Mouse (Mus musculus) adipocyte (in vitro differentiated cells): ENCODE results near the gene Gstp2.
"Not testable (repeated sequence)": the region's sequence is repeated elsewhere in the genome, so short reads cannot be mapped to it uniquely, and the experiment has no call there.

ENCODE experiments used
- DNase-seq: peaks from one replicate; pipeline ENCODE4 v3.0.0-alpha.2; 2016; ENCODE audit warnings: low spot score

Gstp2 gene

GRCm38 (mm10) chr19:4049069-4049468, 3.2 kb upstream of the Gstp2 start:
- DNase-seq = not testable (repeated sequence)

DNA sequence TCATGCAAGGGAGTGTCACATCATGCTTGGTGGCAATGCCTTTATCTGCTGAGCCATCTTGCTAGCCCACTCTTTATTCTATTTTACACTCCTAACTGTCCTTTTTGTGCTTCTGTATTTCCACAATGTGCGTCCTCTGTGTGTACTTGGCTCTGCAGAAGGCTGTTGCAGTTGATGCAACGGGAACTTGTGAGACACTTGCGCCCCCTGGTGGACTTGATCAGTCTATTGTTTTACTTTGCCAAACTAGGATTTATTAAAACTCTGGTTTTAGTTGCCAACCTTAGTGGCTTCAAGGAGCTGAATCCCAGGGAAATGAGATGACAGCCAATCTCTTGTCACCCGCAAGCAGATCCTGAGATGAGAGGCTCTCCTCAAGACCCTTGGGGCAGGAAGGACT, 2.0 kb upstream of the Gstp2 start:
- peak; percentile 91 for DNase-seq

GRCm38 (mm10) chr19:4046866-4047254, 1.0 kb upstream of the Gstp2 start:
- DNase-seq = no peak

GRCm38 (mm10) chr19:4044109-4044508, 1.7 kb downstream of the Gstp2 start:
- not testable (repeated sequence) for DNase-seq

DNA sequence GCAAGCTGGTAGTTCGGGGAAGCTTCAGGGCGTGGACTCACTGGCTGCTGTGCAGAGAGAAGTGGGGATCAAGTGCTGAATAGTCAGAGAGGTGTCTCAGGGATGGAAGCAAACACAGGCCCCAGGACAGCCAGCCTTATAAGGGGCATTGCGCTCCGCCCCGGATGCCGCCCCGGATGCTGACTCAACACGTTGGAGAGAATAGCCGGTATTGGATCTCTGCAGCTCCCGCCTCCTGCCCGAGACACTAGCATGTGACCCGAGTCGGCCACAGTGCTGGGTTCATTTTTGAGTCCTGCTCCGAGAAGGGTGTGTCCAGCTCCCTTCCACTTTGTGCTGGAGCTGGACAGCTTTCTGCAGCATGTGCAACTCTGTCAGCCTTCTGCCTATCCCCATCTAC, 3.7 kb downstream of the Gstp2 start:
- DNase-seq = no peak

DNA sequence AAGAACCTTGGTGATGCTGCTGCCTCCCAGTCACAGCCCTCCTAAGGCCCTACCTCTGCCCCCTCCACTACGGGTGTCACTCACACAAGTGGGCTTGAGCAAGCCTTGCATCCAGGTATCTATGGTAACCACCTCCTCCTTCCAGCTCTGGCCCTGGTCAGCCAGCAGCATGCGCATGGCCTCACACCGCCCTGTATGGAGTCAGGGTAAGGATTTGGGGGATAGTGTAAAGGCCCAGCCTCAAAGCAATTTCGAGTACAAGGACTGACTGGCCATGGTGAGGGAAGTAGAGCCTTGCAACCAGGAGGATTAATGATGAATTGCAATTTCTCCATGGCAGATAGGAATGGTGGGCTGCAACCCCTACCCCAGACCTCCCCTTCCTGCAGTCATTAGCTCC, 4.3 kb downstream of the Gstp2 start:
- DNase-seq = not testable (repeated sequence)

GRCm38 (mm10) chr19:4040941-4041340, 4.9 kb downstream of the Gstp2 start:
- DNase-seq = not testable (repeated sequence)

- peak; percentile 92 for DNase-seq
Measured at GRCm38 (mm10) chr19:4037788-4038232, 8.0 kb downstream of the Gstp2 start, which contains the start of gene Gstp1. TSS of gene Gstp1 (minus strand) at chr19:4037985.

DNA sequence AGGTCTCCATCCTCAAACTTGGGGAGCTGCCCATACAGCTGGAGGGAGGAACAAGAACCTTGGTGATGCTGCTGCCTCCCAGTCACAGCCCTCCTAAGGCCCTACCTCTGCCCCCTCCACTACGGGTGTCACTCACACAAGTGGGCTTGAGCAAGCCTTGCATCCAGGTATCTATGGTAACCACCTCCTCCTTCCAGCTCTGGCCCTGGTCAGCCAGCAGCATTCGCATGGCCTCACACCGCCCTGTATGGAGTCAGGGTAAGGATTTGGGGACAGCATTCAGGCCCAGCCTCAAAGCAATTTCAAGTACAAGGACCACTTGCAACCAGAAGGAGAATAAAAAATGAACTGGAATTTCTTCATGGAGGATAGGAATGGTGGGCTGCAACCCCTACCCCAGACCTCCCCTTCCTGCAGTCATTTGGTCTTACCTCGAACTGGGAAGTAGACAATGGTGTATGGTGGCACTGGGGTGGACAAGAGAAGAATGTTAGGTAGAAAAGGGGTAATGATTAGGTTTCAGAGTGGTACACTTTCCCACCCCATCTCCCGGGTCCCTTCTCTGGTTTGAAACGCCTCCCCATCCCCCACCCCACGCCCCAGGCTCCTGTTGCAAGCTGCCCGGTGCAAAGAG, 8.6 kb downstream of the Gstp2 start:
- DNase-seq = not testable (repeated sequence)

- DNase-seq = no peak
Measured at GRCm38 (mm10) chr19:4036327-4037045, 9.3 kb downstream of the Gstp2 start.

DNA sequence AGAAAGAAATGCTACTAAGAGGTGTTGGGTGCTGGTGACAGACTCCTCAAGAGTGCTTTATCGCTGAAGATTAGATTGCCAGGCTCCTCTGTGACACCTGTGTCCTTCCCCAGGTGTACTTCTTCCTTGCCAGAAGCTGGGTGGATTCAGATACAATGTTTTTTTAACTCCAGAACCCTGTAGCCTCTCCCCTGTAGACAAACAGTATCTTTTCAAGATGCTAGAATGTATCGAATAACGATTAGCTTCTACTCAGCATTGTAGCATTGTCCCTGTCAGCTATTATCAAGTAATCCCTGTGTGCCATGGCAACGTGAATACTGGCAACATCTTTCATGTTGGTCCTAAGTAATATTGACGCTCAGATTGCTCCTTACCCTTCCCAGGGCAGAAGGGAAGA, 12.1 kb downstream of the Gstp2 start:
- no peak for DNase-seq

GRCm38 (mm10) chr19:4033298-4033697, 12.5 kb downstream of the Gstp2 start:
- DNase-seq = no peak

- no peak for DNase-seq
Measured at GRCm38 (mm10) chr19:4032668-4033067, 13.2 kb downstream of the Gstp2 start.

DNA sequence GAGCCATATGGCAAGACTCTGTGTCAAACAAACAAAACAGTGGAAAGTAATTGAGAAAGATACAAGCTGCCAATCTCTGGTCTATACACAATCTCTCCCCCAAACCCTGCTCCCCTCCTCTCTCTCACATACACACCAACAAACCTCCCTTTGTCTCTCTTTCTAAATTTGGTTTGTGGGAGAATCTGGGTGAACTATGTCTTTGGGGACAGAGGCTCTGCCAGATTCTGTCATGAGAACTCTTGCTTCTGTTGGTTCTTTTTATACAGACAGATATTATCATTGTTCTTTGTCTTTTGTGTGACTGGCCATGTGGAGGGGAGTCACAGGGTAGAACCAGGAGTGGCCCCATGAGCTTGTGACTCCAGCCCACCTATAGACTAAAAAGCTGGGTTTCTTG, 18.2 kb downstream of the Gstp2 start:
- DNase-seq = no peak

- DNase-seq = no peak
Measured at GRCm38 (mm10) chr19:4023185-4023584, 22.6 kb downstream of the Gstp2 start.

DNA sequence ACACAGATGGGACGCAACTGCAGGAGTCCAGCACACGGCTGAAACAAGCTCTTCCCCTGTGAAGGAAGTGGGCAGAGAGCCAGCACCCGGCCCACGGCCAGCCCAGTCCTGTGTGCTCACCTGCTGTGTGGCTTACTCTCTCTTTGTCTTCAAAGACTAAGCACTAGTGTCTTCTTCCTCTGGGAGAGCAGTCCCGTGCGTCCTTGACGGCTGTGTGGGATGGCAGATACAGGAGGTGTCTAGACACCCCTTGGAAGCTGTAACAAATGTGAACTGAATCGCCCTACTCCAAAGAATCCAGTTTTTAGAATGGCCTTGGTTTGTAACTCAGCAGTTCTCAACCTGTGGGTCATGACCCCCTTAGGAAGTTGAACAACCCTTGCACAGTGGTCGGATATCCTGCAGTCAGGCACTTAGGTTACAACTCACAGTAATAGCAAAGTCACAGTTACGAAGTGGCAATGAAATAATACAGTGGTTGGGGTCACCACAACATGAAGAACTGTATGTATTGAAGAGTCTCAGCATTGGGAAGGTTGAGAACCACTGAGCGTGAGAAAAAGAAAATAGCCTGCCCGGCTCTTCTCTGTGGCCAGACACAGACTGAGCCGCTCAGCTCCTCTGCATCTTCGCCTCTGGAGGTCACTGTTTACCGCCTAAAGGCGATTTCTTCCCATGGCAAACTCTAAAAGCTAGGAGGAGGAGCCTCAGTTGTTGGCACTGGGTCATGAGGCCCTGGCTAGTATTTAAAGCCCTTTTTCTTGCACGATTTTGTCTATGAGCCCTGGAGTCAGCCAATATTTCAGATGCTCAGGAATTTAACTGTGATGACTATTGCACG, 26.9 kb downstream of the Gstp2 start:
- DNase-seq = peak; percentile 98

DNA sequence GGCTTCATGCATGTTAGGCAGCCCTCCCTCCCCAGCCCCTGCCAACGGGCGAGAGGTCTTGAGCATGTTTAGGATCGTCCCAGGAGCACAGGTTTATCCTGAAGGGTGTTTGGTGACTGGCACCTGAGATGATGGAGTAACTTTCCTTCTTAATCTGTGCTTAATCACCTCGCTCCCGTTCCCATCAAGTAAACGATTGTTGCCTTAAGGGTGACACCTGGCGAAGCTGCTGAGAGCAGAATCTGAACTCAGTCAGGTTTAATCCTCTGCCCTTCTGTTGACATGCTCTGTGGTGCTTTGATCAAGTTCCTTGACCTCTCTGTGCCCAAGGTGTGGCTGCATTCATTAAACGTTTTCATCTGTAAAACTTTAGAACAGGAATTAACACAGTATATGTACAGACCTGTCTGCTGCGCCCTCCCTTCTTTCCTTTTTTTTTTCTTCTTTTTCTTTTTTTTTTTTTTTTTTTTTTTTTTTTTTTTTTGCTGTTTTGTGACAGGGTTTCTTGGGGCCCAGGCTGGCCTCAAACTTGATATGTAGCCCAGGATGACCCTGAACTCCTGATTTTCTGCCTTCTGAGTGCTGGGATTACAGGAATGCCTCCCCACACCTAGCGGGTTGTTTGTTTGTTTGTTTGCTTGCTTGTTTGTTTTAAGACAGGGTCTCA, 27.8 kb downstream of the Gstp2 start:
- no peak for DNase-seq

DNA sequence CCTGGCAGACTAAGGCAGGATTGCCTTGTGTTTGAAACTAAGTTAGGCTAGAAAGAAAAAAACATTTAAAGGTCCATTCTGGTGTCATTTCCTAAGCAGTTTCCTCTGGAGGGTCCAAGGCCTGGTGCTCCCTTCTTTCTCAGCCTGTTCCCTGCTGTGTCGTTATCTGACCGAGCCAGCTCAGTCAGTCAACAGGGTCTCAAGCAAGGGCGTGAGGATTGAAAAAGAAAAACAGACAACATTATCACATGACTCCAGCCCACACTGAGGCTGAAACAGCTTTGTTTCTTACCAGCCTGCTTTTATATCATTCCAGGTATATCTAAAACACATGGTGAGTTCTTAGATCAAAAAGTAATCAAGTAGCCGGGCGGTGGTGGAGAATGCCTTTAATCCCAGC, 30.2 kb downstream of the Gstp2 start:
- no peak for DNase-seq

DNA sequence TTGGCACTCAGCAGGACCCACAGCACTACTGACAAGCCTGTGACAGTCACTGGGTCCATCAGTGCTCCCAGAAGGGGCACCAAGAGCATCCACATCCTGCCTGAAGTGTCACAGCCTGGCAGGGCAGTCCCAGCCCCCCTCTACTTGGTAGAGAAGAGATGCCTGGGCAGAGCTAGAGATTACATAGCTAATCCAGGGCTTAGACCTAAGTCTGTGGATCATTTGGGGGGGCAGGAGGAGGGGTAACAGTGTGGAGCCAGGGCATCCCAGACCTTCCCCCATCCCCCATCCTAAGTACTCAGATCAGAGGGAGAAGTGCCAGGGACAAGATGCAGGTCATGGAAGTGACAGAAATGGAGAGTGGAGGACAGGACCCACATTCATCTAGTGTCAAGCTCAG, 31.0 kb downstream of the Gstp2 start:
- no peak for DNase-seq

- DNase-seq = no peak
Measured at GRCm38 (mm10) chr19:4013066-4013465, 32.8 kb downstream of the Gstp2 start.

DNA sequence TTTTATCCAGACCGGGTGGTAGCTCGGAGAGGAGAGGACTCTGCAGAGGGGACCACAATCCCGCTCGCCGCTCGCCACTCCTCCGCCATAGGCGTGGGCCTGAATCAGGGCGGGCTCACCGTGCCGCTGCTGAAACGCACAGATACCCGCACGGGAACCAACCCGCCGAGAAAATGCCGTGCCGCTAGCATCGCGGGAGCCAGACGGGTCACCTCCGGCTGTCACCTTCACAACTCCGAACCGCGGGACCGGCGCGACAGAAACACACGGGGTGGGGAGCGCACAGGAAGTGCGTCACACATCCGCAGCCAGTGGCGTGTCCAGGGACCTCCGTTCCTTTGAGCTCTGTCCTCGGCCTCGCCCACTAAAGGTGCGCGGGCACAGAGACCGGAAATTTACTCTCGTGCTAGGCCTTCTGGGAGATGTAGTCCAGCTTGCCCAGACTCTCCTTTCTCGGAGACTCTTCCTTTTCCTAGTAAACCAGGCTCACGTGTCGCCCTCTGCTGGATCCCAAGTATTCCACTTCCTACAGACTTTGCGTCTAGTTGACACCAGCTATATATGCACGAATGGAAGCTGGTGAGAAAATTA, 33.3 kb downstream of the Gstp2 start, which contains the start of gene Ndufv1:
Gene Ndufv1, minus strand, starts transcription at position 375 of the 591 bp plus-strand sequence.
- DNase-seq = peak; percentile 100

GRCm38 (mm10) chr19:4011086-4011485, 34.7 kb downstream of the Gstp2 start:
- DNase-seq = no peak
